Mouse (Mus musculus): ENCODE measurements around the gene B4galnt4. TPM values are rescaled to one million over a fixed set of nuclear protein-coding genes. Genes with fewer than 3 reads are reported as not detected.

B4galnt4 gene
- polyA plus RNA-seq, 1 experiment = not detected

GRCm38 (mm10) chr7:141052016-141052415 is 8.9 kb upstream of the B4galnt4 start:
- 93% methylated on average over 4 of the region's 4 CpGs for WGBS
- H3K27ac ChIP-seq (ENCODE audit: insufficient read depth, low read depth, low read length) = no peak overlapping the region
- no peak overlapping the region for H3K4me3 ChIP-seq (ENCODE audit: insufficient read depth, low read depth, low read length)
- no peak for TF ChIP-seq CTCF (IDR thresholded peaks at IDR 0.05; ENCODE audit: insufficient read depth, low read depth, low read length)
- no peak for TF ChIP-seq POLR2A (IDR thresholded peaks at IDR 0.05; ENCODE audit: insufficient read depth, low read depth, low read length)
- H3K4me1 ChIP-seq (ENCODE audit: control insufficient read depth, insufficient read depth, low read length) = peaks cover 8% of the 10 kb centered on the region

- no peak for TF ChIP-seq CTCF (IDR thresholded peaks at IDR 0.05; ENCODE audit: insufficient read depth, low read depth, low read length)
- no peak for TF ChIP-seq POLR2A (IDR thresholded peaks at IDR 0.05; ENCODE audit: insufficient read depth, low read depth, low read length)
- no peak overlapping the region for H3K27ac ChIP-seq (ENCODE audit: insufficient read depth, low read depth, low read length)
- 82% methylated on average over 2 of the region's 2 CpGs for WGBS
- H3K4me1 ChIP-seq (ENCODE audit: control insufficient read depth, insufficient read depth, low read length) = peaks cover 4% of the 10 kb centered on the region
- no peak overlapping the region for H3K4me3 ChIP-seq (ENCODE audit: insufficient read depth, low read depth, low read length)
Observed at GRCm38 (mm10) chr7:141052421-141052820, 8.5 kb upstream of the B4galnt4 start.

DNA sequence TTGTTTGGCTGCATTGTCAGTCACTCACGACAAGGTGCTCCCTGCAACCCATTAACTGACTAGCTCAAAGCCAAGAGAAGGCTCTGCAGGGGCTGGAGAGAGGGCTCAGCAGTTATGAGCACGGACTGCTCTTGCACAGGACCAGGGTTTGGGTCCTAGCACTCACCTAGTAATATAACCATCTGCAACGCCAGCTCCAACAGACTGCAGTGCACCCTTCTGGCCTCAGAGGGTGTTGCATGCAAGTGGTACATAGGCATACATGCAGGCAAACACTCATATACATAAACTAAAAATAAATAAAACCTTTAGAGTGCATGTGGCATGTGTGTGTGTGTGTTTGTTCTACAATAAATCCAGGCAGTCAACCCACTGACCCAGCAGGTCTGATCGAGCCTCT is 5.1 kb upstream of the B4galnt4 start:
- Histone ChIP-seq H3K4me1 (ENCODE audit: control insufficient read depth, insufficient read depth, low read length) (peaks cover 4% of the 10 kb centered on the region; the same call in 1 of the 2 replicates), H3K4me3 (ENCODE audit: insufficient read depth, low read depth, low read length) (no peak overlapping the region), H3K27ac (ENCODE audit: insufficient read depth, low read depth, low read length) (no peak overlapping the region)
- WGBS = 91% methylated on average over 4 of the region's 4 CpGs
- no peak for TF ChIP-seq CTCF (IDR thresholded peaks at IDR 0.05; ENCODE audit: insufficient read depth, low read depth, low read length)
- no peak for TF ChIP-seq POLR2A (IDR thresholded peaks at IDR 0.05; ENCODE audit: insufficient read depth, low read depth, low read length)

DNA sequence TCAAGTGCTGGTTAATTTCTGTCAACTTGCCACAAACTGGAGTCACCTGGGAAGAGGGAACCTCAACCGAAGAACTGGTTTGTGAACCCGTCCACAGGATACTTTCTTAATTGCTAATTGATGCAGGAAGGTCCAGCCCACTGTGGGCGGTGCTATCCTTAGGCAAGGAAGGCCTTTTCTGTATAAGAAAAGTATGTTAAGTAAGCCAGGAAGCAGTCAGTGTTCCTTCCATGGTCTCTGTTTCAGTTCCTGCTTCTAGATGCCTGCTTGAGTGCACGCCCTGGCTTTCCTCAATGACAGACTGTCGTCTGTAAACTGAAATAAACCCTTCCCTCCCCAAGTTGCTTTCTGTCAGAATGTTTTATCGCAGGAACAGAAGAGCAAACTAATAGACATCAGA is 3.9 kb upstream of the B4galnt4 start:
- 89% methylated on average over 6 of the region's 6 CpGs for WGBS
- peaks cover 11% of the 10 kb centered on the region for H3K4me1 ChIP-seq (ENCODE audit: control insufficient read depth, insufficient read depth, low read length)
- no peak for TF ChIP-seq CTCF (IDR thresholded peaks at IDR 0.05; ENCODE audit: insufficient read depth, low read depth, low read length)
- TF ChIP-seq POLR2A (IDR thresholded peaks at IDR 0.05; ENCODE audit: insufficient read depth, low read depth, low read length) = no peak
- H3K27ac ChIP-seq (ENCODE audit: insufficient read depth, low read depth, low read length) = no peak overlapping the region
- no peak overlapping the region for H3K4me3 ChIP-seq (ENCODE audit: insufficient read depth, low read depth, low read length)

DNA sequence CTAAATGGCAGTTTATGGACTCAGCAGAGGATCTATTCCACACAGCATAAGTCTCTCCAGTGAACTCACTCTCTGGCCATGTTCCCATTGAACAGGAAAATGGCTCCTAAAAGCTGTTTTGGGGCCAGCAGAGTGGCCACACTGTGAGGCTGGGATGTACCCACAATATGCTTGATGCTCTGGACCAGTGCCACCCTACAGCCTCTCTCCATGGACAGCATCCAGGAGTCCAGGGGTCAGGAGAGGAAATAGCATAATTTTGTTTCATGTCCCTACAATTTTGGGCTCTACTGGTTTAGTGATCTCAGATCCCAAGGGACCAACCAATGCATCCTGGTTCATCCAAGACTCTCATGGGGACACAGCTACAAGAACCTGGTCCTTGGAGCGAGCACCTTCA is 3.4 kb upstream of the B4galnt4 start:
- H3K4me1 ChIP-seq (ENCODE audit: control insufficient read depth, insufficient read depth, low read length) = peaks cover 16% of the 10 kb centered on the region
- no peak overlapping the region for H3K27ac ChIP-seq (ENCODE audit: insufficient read depth, low read depth, low read length)
- no peak overlapping the region for H3K4me3 ChIP-seq (ENCODE audit: insufficient read depth, low read depth, low read length)
- no peak for TF ChIP-seq CTCF (IDR thresholded peaks at IDR 0.05; ENCODE audit: insufficient read depth, low read depth, low read length)
- TF ChIP-seq POLR2A (IDR thresholded peaks at IDR 0.05; ENCODE audit: insufficient read depth, low read depth, low read length) = no peak
- WGBS = 95% methylated on average over 1 of the region's 1 CpGs

GRCm38 (mm10) chr7:141058601-141059341 is 2.1 kb upstream of the B4galnt4 start:
- 92% methylated on average over 14 of the region's 14 CpGs for WGBS
- Histone ChIP-seq H3K4me1 (ENCODE audit: control insufficient read depth, insufficient read depth, low read length) (peaks cover 19% of the 10 kb centered on the region), H3K27ac (ENCODE audit: insufficient read depth, low read depth, low read length) (no peak overlapping the region), H3K4me3 (ENCODE audit: insufficient read depth, low read depth, low read length) (no peak overlapping the region)
- no peak for TF ChIP-seq POLR2A (IDR thresholded peaks at IDR 0.05; ENCODE audit: insufficient read depth, low read depth, low read length)
- no peak for TF ChIP-seq CTCF (IDR thresholded peaks at IDR 0.05; ENCODE audit: insufficient read depth, low read depth, low read length)

GRCm38 (mm10) chr7:141059929-141060328 is 975 bp upstream of the B4galnt4 start:
- H3K4me1 ChIP-seq (ENCODE audit: control insufficient read depth, insufficient read depth, low read length) = peaks cover 19% of the 10 kb centered on the region
- peak overlapping the region; percentile 57; the same call in 1 of the 2 replicates for H3K27ac ChIP-seq (ENCODE audit: insufficient read depth, low read depth, low read length)
- peak overlapping the region; percentile 90 for H3K4me3 ChIP-seq (ENCODE audit: insufficient read depth, low read depth, low read length)
- TF ChIP-seq CTCF (IDR thresholded peaks at IDR 0.05; ENCODE audit: insufficient read depth, low read depth, low read length) (no peak), POLR2A (IDR thresholded peaks at IDR 0.05; ENCODE audit: insufficient read depth, low read depth, low read length) (no peak)
- WGBS = 62% methylated on average over 2 of the region's 2 CpGs

DNA sequence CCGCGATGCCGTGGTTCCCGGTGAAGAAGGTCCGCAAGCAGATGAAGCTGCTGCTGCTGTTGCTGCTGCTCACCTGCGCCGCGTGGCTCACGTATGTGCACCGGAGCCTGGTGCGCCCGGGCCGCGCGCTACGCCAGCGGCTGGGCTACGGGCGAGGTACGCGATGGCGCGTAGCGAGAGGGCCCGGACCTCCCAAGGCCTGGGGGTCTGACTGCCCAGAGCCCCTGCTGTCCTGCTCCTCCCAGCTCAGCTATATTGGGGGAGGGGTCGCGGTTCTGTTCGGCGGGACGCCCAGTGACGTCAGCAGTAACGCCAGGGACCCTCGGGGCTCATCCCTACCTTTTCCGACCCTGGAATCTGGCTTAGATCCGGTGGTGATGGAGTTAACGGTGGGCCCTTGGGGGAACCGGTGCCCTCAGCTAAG is 377 bp downstream of the B4galnt4 start:
- no peak for TF ChIP-seq CTCF (IDR thresholded peaks at IDR 0.05; ENCODE audit: insufficient read depth, low read depth, low read length)
- TF ChIP-seq POLR2A (IDR thresholded peaks at IDR 0.05; ENCODE audit: insufficient read depth, low read depth, low read length) = no peak

GRCm38 (mm10) chr7:141062525-141062924 is 1.6 kb downstream of the B4galnt4 start:
- Histone ChIP-seq H3K4me1 (ENCODE audit: control insufficient read depth, insufficient read depth, low read length) (peaks cover 22% of the 10 kb centered on the region), H3K4me3 (ENCODE audit: insufficient read depth, low read depth, low read length) (no peak overlapping the region), H3K27ac (ENCODE audit: insufficient read depth, low read depth, low read length) (no peak overlapping the region)
- TF ChIP-seq CTCF (IDR thresholded peaks at IDR 0.05; ENCODE audit: insufficient read depth, low read depth, low read length) (no peak), POLR2A (IDR thresholded peaks at IDR 0.05; ENCODE audit: insufficient read depth, low read depth, low read length) (no peak)
- 86% methylated on average over 7 of the region's 7 CpGs for WGBS

More for the DNA sequence above, 377 bp downstream of the B4galnt4 start:
- H3K27ac ChIP-seq (ENCODE audit: insufficient read depth, low read depth, low read length) = no peak overlapping the region
- under 1% methylated on average over 37 of the region's 37 CpGs for WGBS
- peak overlapping the region; percentile 90 for H3K4me3 ChIP-seq (ENCODE audit: insufficient read depth, low read depth, low read length)
- peaks cover 19% of the 10 kb centered on the region for H3K4me1 ChIP-seq (ENCODE audit: control insufficient read depth, insufficient read depth, low read length)
